Mouse (Mus musculus): ENCODE measurements around the gene Wee2. TPM values are rescaled to one million over a fixed set of nuclear protein-coding genes. Genes with fewer than 3 reads are reported as not detected.

Gene Wee2
- not detected in 2 replicates for polyA plus RNA-seq (2016; fragmentation: Nextera tagmentation; extraction: Ambion mirVana)

- no peak within 1 kb of the TSS for H3K27ac ChIP-seq
- peak within 1 kb of the TSS; percentile 24; the same call in 1 of the 2 replicates for H3K4me2 ChIP-seq
- H3K4me1 ChIP-seq, result peaks cover 6% of the 10 kb centered on the region; the same call in 1 of the 2 replicates
These were observed at the start of gene Wee2 for GRCm38 (mm10) chr6:40438936-40439335. Gene Wee2 (plus strand): TSS chr6:40439088.

GRCm38 (mm10) chr6:40390975-40391374, 47.9 kb upstream of the Wee2 start:
- Histone ChIP-seq H3K4me1 (peaks cover 16% of the 10 kb centered on the region), H3K4me3 (no peak overlapping the region), H3K9me3 (replicated peaks) (no peaks in the 10 kb centered on the region), H3K27me3 (replicated peaks) (no peaks in the 10 kb centered on the region), H3K36me3 (peaks cover 15% of the 10 kb centered on the region), H3K9ac (no peak overlapping the region), H3K27ac (no peak overlapping the region), H3K4me2 (no peak overlapping the region)
- ATAC-seq, result no peak
- 54% methylated on average over 1 of the region's 1 CpGs for WGBS (ENCODE audit: insufficient replicate concordance)

More at GRCm38 (mm10) chr6:40438936-40439335, at the start of gene Wee2:
- H3K9ac ChIP-seq, result no peak within 1 kb of the TSS
- no peaks in the 10 kb centered on the region for H3K36me3 ChIP-seq
- no peak for ATAC-seq
- 58% methylated on average over 5 of the region's 5 CpGs for WGBS (ENCODE audit: insufficient replicate concordance)
- H3K4me3 ChIP-seq, result no peak within 1 kb of the TSS
- no peaks in the 10 kb centered on the region for H3K9me3 ChIP-seq (replicated peaks)
- H3K27me3 ChIP-seq (replicated peaks), result peaks cover 77% of the 10 kb centered on the region

- H3K4me3 ChIP-seq, result no peak overlapping the region
- peaks cover 18% of the 10 kb centered on the region for H3K36me3 ChIP-seq
- 58% methylated on average over 3 of the region's 3 CpGs for WGBS (ENCODE audit: insufficient replicate concordance)
- H3K4me2 ChIP-seq, result no peak overlapping the region
- no peak overlapping the region for H3K9ac ChIP-seq
- H3K9me3 ChIP-seq (replicated peaks), result no peaks in the 10 kb centered on the region
- no peaks in the 10 kb centered on the region for H3K27me3 ChIP-seq (replicated peaks)
- H3K27ac ChIP-seq, result no peak overlapping the region
- H3K4me1 ChIP-seq, result peaks cover 14% of the 10 kb centered on the region
- no peak for ATAC-seq
These were observed 45.7 kb upstream of the Wee2 start for GRCm38 (mm10) chr6:40393213-40393612.

GRCm38 (mm10) chr6:40402031-40402430, 36.9 kb upstream of the Wee2 start:
- whole genome bisulfite sequencing (ENCODE audit: insufficient replicate concordance), result 75% methylated on average over 2 of the region's 2 CpGs
- Histone ChIP-seq H3K4me2 (no peak overlapping the region), H3K9me3 (replicated peaks) (no peaks in the 10 kb centered on the region), H3K36me3 (peaks cover 39% of the 10 kb centered on the region), H3K27me3 (replicated peaks) (no peaks in the 10 kb centered on the region), H3K4me3 (no peak overlapping the region), H3K4me1 (no peaks in the 10 kb centered on the region), H3K27ac (no peak overlapping the region), H3K9ac (no peak overlapping the region)
- ATAC-seq, result no peak

- H3K36me3 ChIP-seq, result peaks cover 29% of the 10 kb centered on the region
- 75% methylated on average over 4 of the region's 4 CpGs for WGBS (ENCODE audit: insufficient replicate concordance)
These were observed 35.1 kb upstream of the Wee2 start for GRCm38 (mm10) chr6:40403640-40404285.

GRCm38 (mm10) chr6:40411085-40411484, 27.8 kb upstream of the Wee2 start:
- Histone ChIP-seq H3K9me3 (replicated peaks) (no peaks in the 10 kb centered on the region), H3K4me3 (no peak overlapping the region), H3K27ac (no peak overlapping the region), H3K9ac (no peak overlapping the region), H3K36me3 (peaks cover 11% of the 10 kb centered on the region; the same call in 1 of the 2 replicates), H3K27me3 (replicated peaks) (no peaks in the 10 kb centered on the region), H3K4me1 (no peaks in the 10 kb centered on the region), H3K4me2 (no peak overlapping the region)
- WGBS (ENCODE audit: insufficient replicate concordance), result 60% methylated on average over 3 of the region's 3 CpGs
- ATAC-seq, result no peak

More at GRCm38 (mm10) chr6:40403640-40404285, 35.1 kb upstream of the Wee2 start:
- Histone ChIP-seq H3K27ac (no peak overlapping the region), H3K4me2 (no peak overlapping the region), H3K9ac (no peak overlapping the region), H3K4me1 (no peaks in the 10 kb centered on the region), H3K27me3 (replicated peaks) (no peaks in the 10 kb centered on the region), H3K4me3 (no peak overlapping the region), H3K9me3 (replicated peaks) (no peaks in the 10 kb centered on the region)
- no peak for ATAC-seq

GRCm38 (mm10) chr6:40413046-40413445, 25.8 kb upstream of the Wee2 start:
- H3K4me3 ChIP-seq, result no peak overlapping the region
- H3K9me3 ChIP-seq (replicated peaks), result no peaks in the 10 kb centered on the region
- no peak overlapping the region for H3K4me2 ChIP-seq
- no peaks in the 10 kb centered on the region for H3K27me3 ChIP-seq (replicated peaks)
- no peak overlapping the region for H3K9ac ChIP-seq
- H3K27ac ChIP-seq, result no peak overlapping the region
- ATAC-seq, result no peak
- 65% methylated on average over 5 of the region's 5 CpGs for WGBS (ENCODE audit: insufficient replicate concordance)
- 0 out of 2 replicates have a peak, but pooled peaks cover 1% of the 10 kb centered on the region for H3K36me3 ChIP-seq
- H3K4me1 ChIP-seq, result no peaks in the 10 kb centered on the region

GRCm38 (mm10) chr6:40413565-40413964, 25.3 kb upstream of the Wee2 start:
- no peak overlapping the region for H3K4me2 ChIP-seq
- no peaks in the 10 kb centered on the region for H3K4me1 ChIP-seq
- no peak for ATAC-seq
- no peaks in the 10 kb centered on the region for H3K27me3 ChIP-seq (replicated peaks)
- no peaks in the 10 kb centered on the region for H3K9me3 ChIP-seq (replicated peaks)
- no peak overlapping the region for H3K27ac ChIP-seq
- 75% methylated on average over 3 of the region's 3 CpGs for WGBS (ENCODE audit: insufficient replicate concordance)
- H3K4me3 ChIP-seq, result no peak overlapping the region
- no peak overlapping the region for H3K9ac ChIP-seq
- H3K36me3 ChIP-seq, result no peaks in the 10 kb centered on the region

GRCm38 (mm10) chr6:40415799-40416198, 23.1 kb upstream of the Wee2 start:
- H3K27me3 ChIP-seq (replicated peaks), result no peaks in the 10 kb centered on the region
- H3K9ac ChIP-seq, result no peak overlapping the region
- H3K36me3 ChIP-seq, result no peaks in the 10 kb centered on the region
- no peaks in the 10 kb centered on the region for H3K9me3 ChIP-seq (replicated peaks)
- 64% methylated on average over 5 of the region's 5 CpGs for WGBS (ENCODE audit: insufficient replicate concordance)
- H3K4me3 ChIP-seq, result no peak overlapping the region
- H3K4me1 ChIP-seq, result no peaks in the 10 kb centered on the region
- no peak for ATAC-seq
- H3K27ac ChIP-seq, result no peak overlapping the region
- H3K4me2 ChIP-seq, result no peak overlapping the region

- no peaks in the 10 kb centered on the region for H3K9me3 ChIP-seq (replicated peaks)
- H3K36me3 ChIP-seq, result no peaks in the 10 kb centered on the region
- H3K9ac ChIP-seq, result no peak overlapping the region
- H3K4me3 ChIP-seq, result no peak overlapping the region
- no peak overlapping the region for H3K27ac ChIP-seq
- H3K4me1 ChIP-seq, result no peaks in the 10 kb centered on the region
- 83% methylated on average over 4 of the region's 4 CpGs for WGBS (ENCODE audit: insufficient replicate concordance)
- no peak overlapping the region for H3K4me2 ChIP-seq
- no peaks in the 10 kb centered on the region for H3K27me3 ChIP-seq (replicated peaks)
- no peak for ATAC-seq
These were observed 20.5 kb upstream of the Wee2 start for GRCm38 (mm10) chr6:40418386-40418785.

- 77% methylated on average over 6 of the region's 6 CpGs for WGBS (ENCODE audit: insufficient replicate concordance)
- no peak overlapping the region for H3K9ac ChIP-seq
- no peak overlapping the region for H3K4me3 ChIP-seq
- no peak for ATAC-seq
- H3K4me1 ChIP-seq, result no peaks in the 10 kb centered on the region
- no peaks in the 10 kb centered on the region for H3K36me3 ChIP-seq
- H3K4me2 ChIP-seq, result no peak overlapping the region
- H3K9me3 ChIP-seq (replicated peaks), result no peaks in the 10 kb centered on the region
- no peaks in the 10 kb centered on the region for H3K27me3 ChIP-seq (replicated peaks)
- no peak overlapping the region for H3K27ac ChIP-seq
These were observed 17.8 kb upstream of the Wee2 start for GRCm38 (mm10) chr6:40421099-40421498.

- 58% methylated on average over 1 of the region's 1 CpGs for WGBS (ENCODE audit: insufficient replicate concordance)
These were observed 15.9 kb upstream of the Wee2 start for GRCm38 (mm10) chr6:40423013-40423412.

GRCm38 (mm10) chr6:40423774-40424173, 15.1 kb upstream of the Wee2 start:
- H3K9ac ChIP-seq, result no peak overlapping the region
- H3K27ac ChIP-seq, result no peak overlapping the region
- no peaks in the 10 kb centered on the region for H3K9me3 ChIP-seq (replicated peaks)
- 39% methylated on average over 1 of the region's 1 CpGs for WGBS (ENCODE audit: insufficient replicate concordance)
- H3K27me3 ChIP-seq (replicated peaks), result no peaks in the 10 kb centered on the region
- no peak overlapping the region for H3K4me2 ChIP-seq
- no peak overlapping the region for H3K4me3 ChIP-seq
- no peaks in the 10 kb centered on the region for H3K4me1 ChIP-seq
- no peak for ATAC-seq
- H3K36me3 ChIP-seq, result no peaks in the 10 kb centered on the region

More at GRCm38 (mm10) chr6:40423013-40423412, 15.9 kb upstream of the Wee2 start:
- no peak for ATAC-seq
- Histone ChIP-seq H3K9ac (no peak overlapping the region), H3K9me3 (replicated peaks) (no peaks in the 10 kb centered on the region), H3K4me3 (no peak overlapping the region), H3K27me3 (replicated peaks) (no peaks in the 10 kb centered on the region), H3K27ac (no peak overlapping the region), H3K4me2 (no peak overlapping the region), H3K4me1 (no peaks in the 10 kb centered on the region), H3K36me3 (no peaks in the 10 kb centered on the region)

Data from liver, embryonic 12.5 days (tissue).